Mouse (Mus musculus): Measurements from ENCODE around the gene Soat2. TPM values are rescaled to one million over a fixed set of nuclear protein-coding genes. Genes with fewer than 3 reads are reported as not detected.

The Soat2 gene
- polyA plus RNA-seq, 1 experiment from 2014 or later = 0.08 TPM

DNA sequence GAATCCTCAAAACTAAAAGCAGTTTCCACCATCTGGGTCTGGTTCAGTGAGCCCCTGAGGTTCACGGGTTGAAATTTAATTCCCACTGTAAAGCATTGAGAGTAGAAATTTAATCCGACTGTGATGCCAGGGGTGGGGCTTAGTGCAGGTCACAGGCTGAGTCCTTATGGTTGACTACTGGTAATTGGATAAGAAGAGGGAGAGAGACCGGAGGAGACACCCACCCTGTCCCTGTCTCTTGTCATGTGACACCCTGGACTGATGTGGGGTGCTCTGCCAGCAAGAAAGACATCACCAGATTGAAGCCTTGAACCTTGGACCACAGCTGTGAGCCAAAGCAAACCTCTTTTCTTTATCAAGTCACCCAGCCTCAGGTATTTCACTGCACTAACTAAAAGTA is 32.8 kb downstream of the Soat2 start:
- Histone ChIP-seq H3K4me2 (no peak overlapping the region), H3K36me3 (replicated peaks) (peaks cover 11% of the 10 kb centered on the region), H3K27ac (no peak overlapping the region), H3K9me3 (no peaks in the 10 kb centered on the region), H3K4me1 (no peaks in the 10 kb centered on the region), H3K27me3 (no peaks in the 10 kb centered on the region), H3K4me3 (replicated peaks) (no peak overlapping the region), H3K9ac (no peak overlapping the region)
- 79% methylated on average over 3 of the region's 3 CpGs for WGBS
- ATAC-seq (ENCODE audit: low FRiP score) = no peak

DNA sequence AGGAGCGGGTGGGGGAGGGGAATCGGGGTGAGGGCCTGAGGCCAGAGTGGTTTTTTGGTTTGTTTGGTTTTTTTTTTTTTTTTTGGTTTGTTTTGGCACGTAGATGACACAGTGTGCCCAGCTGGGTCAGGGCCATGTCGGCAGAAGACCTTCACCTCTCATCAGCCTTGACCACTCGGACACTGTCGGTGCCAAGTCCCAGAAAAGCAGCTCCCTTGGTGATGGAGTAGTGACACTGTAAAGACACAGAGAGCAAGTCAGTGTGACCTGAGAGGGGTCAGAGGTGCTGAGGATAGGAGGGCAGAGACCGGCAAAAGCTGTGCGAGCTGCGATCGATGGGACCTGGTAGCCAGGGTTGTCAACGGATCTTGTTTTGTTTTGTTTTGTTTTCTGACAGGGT is 35.9 kb downstream of the Soat2 start:
- Histone ChIP-seq H3K4me1 (no peaks in the 10 kb centered on the region), H3K27ac (no peak overlapping the region), H3K4me2 (no peak overlapping the region), H3K9ac (no peak overlapping the region), H3K4me3 (replicated peaks) (no peak overlapping the region), H3K36me3 (replicated peaks) (peaks cover 11% of the 10 kb centered on the region), H3K27me3 (no peaks in the 10 kb centered on the region), H3K9me3 (no peaks in the 10 kb centered on the region)
- no peak for ATAC-seq (ENCODE audit: low FRiP score)
- 85% methylated on average over 11 of the region's 11 CpGs for WGBS

DNA sequence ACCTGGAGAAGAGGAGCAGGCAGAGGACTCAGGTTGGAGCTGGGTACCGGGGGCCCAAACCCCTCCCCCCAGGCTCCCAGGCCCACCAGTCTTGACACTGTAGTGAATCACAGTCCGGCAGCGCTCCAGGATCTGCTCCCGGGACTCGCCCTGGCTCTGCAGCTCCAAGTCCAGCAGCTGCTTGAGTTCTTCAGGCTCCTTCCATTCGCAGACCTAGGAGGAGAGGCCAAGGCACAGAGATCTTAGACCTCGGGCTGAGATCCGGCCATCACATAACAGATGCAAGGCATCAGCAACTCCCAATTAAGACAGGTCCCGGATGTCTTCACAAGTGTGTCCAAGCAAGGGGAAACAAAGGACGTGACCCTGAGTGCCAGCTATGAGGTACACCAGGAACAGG is 37.8 kb downstream of the Soat2 start:
- H3K9me3 ChIP-seq = no peaks in the 10 kb centered on the region
- no peak overlapping the region for H3K27ac ChIP-seq
- no peak for ATAC-seq (ENCODE audit: low FRiP score)
- H3K9ac ChIP-seq = no peak overlapping the region
- H3K27me3 ChIP-seq = no peaks in the 10 kb centered on the region
- no peak overlapping the region for H3K4me2 ChIP-seq
- no peak overlapping the region for H3K4me3 ChIP-seq (replicated peaks)
- peaks cover 11% of the 10 kb centered on the region for H3K36me3 ChIP-seq (replicated peaks)
- H3K4me1 ChIP-seq = no peaks in the 10 kb centered on the region
- WGBS = 92% methylated on average over 10 of the region's 10 CpGs

DNA sequence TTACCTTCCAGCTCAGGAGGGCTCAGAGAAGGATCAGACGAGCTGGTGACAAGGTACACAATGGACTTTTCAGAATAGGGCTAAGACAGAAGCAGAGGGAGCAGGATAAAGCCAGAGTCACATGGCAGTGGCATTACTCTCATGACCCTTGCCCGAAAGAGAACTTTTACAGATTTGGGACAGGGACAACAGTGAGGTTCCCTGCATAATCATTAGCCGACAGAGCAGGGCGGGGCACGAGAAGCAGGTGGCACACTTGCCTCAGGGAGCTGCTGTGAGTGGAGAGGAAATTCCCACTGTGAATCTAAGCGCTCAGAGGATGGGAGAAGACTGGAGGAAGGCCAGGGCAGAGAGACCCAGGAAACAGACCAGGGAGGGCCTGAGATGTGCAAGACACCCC is 38.6 kb downstream of the Soat2 start:
- no peak overlapping the region for H3K27ac ChIP-seq
- no peak overlapping the region for H3K4me2 ChIP-seq
- H3K4me3 ChIP-seq (replicated peaks) = no peak overlapping the region
- H3K27me3 ChIP-seq = no peaks in the 10 kb centered on the region
- H3K9me3 ChIP-seq = no peaks in the 10 kb centered on the region
- H3K4me1 ChIP-seq = no peaks in the 10 kb centered on the region
- peaks cover 9% of the 10 kb centered on the region for H3K36me3 ChIP-seq (replicated peaks)
- WGBS = 57% methylated on average over 6 of the region's 6 CpGs
- no peak overlapping the region for H3K9ac ChIP-seq
- ATAC-seq (ENCODE audit: low FRiP score) = no peak

DNA sequence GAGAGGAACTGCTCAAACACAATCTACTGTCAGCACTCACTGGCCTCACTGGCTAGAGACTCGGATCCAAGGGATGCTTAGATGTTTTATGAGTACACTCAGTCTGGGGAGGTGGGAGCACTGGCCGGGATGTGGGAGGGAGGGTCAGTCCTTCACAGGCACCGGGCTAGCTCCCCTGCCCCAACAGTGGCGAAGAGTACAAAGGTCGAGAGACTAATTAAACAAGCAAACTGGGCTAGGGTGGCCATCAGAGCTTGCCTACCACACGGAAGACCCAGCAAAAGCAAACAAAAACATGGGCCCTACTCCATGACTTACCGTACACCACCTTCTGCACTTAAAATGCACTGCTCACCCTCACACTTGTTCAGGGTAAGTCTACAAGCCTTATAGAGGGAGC is 41.4 kb downstream of the Soat2 start:
- Histone ChIP-seq H3K4me3 (replicated peaks) (no peak overlapping the region), H3K36me3 (replicated peaks) (no peaks in the 10 kb centered on the region), H3K4me1 (no peaks in the 10 kb centered on the region), H3K4me2 (no peak overlapping the region), H3K27me3 (no peaks in the 10 kb centered on the region), H3K9ac (no peak overlapping the region), H3K27ac (no peak overlapping the region), H3K9me3 (no peaks in the 10 kb centered on the region)
- ATAC-seq (ENCODE audit: low FRiP score) = no peak
- WGBS = 76% methylated on average over 7 of the region's 7 CpGs

DNA sequence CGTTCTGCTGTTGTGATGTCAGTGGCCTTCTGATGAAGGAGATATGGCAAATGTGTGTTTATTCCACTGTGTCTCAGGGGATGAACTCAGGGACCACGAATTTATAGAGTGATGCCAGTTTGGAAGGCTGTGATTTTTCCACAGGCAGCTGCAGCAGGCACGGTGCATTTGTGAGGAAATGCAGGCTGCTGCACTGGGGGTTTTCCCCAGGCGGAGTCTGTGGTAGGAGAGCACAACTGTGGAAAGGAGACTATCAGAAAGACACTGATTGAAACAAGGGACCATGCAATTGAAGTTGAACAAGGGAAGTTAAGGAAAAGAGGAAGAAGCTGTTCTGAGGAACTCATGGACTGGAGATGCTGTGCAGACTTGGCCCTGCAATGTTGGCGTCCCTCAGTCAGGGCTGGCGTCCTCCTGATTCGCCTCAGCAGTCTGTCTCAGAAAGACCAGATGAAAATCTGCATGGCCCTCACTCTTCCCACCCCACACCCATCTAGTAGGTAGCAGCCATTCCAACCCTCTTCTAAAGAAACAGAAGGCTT is 42.0 kb downstream of the Soat2 start:
- no peak overlapping the region for H3K9ac ChIP-seq
- no peak overlapping the region for H3K27ac ChIP-seq
- no peak overlapping the region for H3K4me3 ChIP-seq (replicated peaks)
- H3K4me1 ChIP-seq = no peaks in the 10 kb centered on the region
- no peak for ATAC-seq (ENCODE audit: low FRiP score)
- WGBS = 83% methylated on average over 7 of the region's 7 CpGs
- H3K4me2 ChIP-seq = no peak overlapping the region
- no peaks in the 10 kb centered on the region for H3K27me3 ChIP-seq
- no peaks in the 10 kb centered on the region for H3K36me3 ChIP-seq (replicated peaks)
- H3K9me3 ChIP-seq = no peaks in the 10 kb centered on the region

DNA sequence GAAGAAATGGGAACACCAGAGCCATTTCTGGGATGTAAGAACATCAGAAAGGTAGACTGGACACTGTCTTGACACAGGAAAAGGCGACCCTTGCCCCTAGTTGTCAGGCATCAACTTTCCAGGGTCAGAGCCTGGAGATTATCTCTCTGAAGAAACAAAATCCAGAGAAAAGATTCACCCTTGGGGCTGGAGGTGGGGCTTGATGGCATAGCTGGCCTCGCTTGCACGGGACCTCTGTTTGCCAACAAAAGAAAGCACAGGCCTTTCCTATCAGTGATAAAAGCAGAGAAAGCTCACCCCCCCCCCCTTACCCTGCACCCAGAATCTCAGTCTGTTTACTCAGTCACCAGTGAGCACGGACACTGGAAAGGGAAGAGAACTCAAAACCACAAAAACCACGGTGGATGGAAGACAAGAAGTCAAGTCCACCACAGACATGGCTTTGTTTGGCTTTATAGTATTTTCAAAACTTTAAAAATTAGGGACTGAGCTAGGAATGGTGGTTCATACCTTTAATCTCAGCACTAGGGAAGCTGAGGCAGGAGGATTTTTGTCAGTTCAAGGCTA is 42.6 kb downstream of the Soat2 start:
- Histone ChIP-seq H3K4me3 (replicated peaks) (no peak overlapping the region), H3K9ac (no peak overlapping the region), H3K4me1 (no peaks in the 10 kb centered on the region), H3K27me3 (no peaks in the 10 kb centered on the region), H3K27ac (no peak overlapping the region), H3K9me3 (no peaks in the 10 kb centered on the region), H3K36me3 (replicated peaks) (no peaks in the 10 kb centered on the region), H3K4me2 (no peak overlapping the region)
- 74% methylated on average over 5 of the region's 5 CpGs for WGBS
- no peak for ATAC-seq (ENCODE audit: low FRiP score)

DNA sequence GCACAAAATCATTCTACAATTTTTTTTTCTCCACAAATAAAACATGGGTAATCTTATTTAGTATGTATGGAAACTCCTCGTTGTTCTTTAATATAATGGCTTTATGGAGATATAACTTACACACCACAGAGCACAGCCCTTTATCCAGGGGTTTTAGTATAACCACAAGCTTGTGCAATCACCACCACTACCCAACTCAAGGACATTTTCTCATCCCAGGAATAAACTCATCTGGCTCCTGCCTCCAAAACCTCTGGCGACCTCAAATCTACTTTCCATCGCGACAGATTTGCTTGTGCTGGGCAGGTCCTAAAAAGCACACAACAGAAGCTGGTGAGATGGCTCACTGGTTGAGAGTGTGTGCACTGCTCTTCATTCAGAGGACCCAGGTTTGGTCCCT is 43.3 kb downstream of the Soat2 start:
- WGBS = 86% methylated on average over 4 of the region's 4 CpGs
- ATAC-seq (ENCODE audit: low FRiP score) = no peak
- no peak overlapping the region for H3K4me3 ChIP-seq (replicated peaks)
- no peak overlapping the region for H3K9ac ChIP-seq
- no peaks in the 10 kb centered on the region for H3K36me3 ChIP-seq (replicated peaks)
- no peak overlapping the region for H3K4me2 ChIP-seq
- H3K27ac ChIP-seq = no peak overlapping the region
- H3K4me1 ChIP-seq = no peaks in the 10 kb centered on the region
- no peaks in the 10 kb centered on the region for H3K9me3 ChIP-seq
- H3K27me3 ChIP-seq = no peaks in the 10 kb centered on the region

DNA sequence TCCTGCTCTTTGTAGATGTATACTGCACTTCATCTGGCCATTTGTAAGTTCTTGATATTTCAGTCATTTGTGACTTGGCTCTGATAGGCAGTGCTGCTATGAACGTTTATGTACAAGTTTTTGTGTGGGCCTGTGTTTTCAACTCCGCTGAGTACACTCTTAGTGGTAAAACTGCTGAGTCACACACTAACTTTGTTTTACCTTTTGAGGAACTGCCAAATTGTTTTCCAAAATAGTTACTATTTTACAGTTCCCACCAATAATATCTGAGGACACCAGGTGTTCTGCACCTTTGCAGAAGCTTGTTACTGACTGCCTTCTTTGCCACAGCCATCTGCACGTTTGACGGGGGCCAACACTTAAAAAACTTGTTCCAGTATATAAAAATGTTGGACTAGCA is 44.1 kb downstream of the Soat2 start:
- H3K36me3 ChIP-seq (replicated peaks) = no peaks in the 10 kb centered on the region
- H3K27ac ChIP-seq = no peak overlapping the region
- no peak overlapping the region for H3K4me2 ChIP-seq
- 88% methylated on average over 4 of the region's 4 CpGs for WGBS
- no peaks in the 10 kb centered on the region for H3K27me3 ChIP-seq
- H3K9me3 ChIP-seq = no peaks in the 10 kb centered on the region
- H3K4me3 ChIP-seq (replicated peaks) = no peak overlapping the region
- ATAC-seq (ENCODE audit: low FRiP score) = no peak
- H3K9ac ChIP-seq = no peak overlapping the region
- H3K4me1 ChIP-seq = no peaks in the 10 kb centered on the region

DNA sequence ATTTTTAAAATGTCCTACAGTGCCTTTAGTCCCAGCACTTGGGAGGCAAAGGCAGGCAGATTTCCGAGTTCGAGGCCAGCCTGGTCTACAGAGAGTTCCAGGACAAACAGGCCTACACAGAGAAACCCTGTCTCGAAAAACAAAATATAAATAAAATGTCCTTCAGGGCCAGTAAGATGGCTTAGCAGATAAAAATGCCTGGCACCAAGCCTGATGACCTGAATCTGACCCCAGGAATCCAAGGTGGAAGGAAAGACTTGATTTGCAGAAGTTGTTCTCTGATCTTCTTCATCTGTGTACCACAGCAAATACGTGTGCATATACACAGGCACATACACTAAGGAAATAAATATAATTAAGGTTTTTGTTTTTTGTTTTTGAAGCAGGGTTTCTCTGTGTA is 45.0 kb downstream of the Soat2 start:
- no peak for ATAC-seq (ENCODE audit: low FRiP score)
- 83% methylated on average over 4 of the region's 4 CpGs for WGBS
- Histone ChIP-seq H3K9ac (no peak overlapping the region), H3K9me3 (no peaks in the 10 kb centered on the region), H3K4me1 (no peaks in the 10 kb centered on the region), H3K4me3 (replicated peaks) (no peak overlapping the region), H3K27ac (no peak overlapping the region), H3K27me3 (no peaks in the 10 kb centered on the region), H3K36me3 (replicated peaks) (no peaks in the 10 kb centered on the region), H3K4me2 (no peak overlapping the region)

DNA sequence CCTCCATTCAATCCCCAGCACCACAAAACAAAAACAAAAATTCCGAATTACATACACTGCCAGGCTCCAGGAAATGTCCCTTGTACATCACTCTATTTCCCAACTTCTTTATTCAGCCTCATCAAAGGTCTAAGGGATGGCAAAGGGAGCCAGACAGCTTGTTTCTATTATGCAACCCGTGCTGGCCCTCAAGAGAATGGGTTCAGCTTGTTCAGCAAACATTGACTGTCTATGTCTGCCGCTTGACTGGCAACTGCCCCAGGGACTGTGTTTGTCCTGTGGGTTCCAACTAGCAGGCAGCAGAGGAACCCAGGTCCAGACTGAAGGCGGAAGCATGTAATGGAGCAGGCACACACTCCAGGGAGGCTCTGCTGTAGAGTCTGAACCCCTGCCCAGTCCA is 48.5 kb downstream of the Soat2 start:
- Histone ChIP-seq H3K4me1 (peaks cover 7% of the 10 kb centered on the region), H3K36me3 (replicated peaks) (no peaks in the 10 kb centered on the region), H3K9ac (no peak overlapping the region), H3K27me3 (no peaks in the 10 kb centered on the region), H3K4me3 (replicated peaks) (no peak overlapping the region), H3K4me2 (no peak overlapping the region), H3K27ac (no peak overlapping the region), H3K9me3 (no peaks in the 10 kb centered on the region)
- no peak for ATAC-seq (ENCODE audit: low FRiP score)
- 88% methylated on average over 4 of the region's 4 CpGs for whole genome bisulfite sequencing

DNA sequence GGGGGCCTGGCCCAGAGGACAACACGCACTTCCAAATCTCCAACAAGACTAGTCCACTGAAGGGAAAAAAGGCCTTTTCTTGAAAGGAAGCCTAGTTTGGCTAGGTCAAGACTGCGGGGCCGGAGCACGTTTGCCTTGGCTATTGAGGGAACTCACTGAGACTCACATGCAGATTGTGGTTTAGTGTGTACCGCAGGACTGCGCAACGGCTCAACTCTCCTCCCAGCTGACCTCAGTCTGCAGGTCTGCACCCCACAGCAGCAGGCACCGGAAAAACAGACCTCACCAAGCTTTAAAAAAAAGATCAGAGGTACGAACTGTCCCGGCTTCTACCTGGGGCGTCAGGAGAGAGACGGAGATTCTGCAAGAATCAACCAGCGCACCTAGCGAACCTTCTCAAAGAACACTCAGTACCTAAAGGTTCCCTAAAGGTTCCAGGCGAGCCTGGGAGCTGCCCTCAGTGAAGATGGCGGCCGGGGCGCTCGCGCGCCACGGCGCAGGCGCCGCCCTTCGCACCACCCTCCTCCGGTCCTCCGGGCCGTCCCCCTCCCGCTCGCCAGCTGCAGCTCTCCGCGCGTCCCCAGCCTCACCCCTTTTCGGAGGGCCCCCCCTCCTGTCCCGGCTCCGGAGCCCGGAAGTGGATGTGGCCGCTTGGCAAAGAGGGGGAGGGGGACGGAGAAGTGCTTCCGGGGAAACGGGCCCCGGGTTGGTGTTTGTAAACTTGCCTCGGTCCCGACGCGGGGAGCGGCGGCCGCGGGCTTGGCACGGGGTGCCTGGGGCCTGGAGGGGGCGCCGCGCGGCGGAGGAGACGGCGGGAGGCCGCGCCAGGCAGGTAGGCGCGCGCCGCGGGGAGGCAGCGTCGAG is 52.9 kb downstream of the Soat2 start, which contains the start of gene Zfp740:
Zfp740 (plus strand) TSS at position 279 of the 864 bp plus-strand sequence.
- peak; percentile 97 for ATAC-seq (ENCODE audit: low FRiP score)
- peak within 1 kb of the TSS; percentile 85 for H3K4me3 ChIP-seq (replicated peaks)
- H3K4me2 ChIP-seq = peak within 1 kb of the TSS; percentile 77
- WGBS = under 1% methylated on average over 66 of the region's 68 CpGs
- no peaks in the 10 kb centered on the region for H3K27me3 ChIP-seq
- H3K9ac ChIP-seq = peak within 1 kb of the TSS; percentile 92
- H3K36me3 ChIP-seq (replicated peaks) = peaks cover 26% of the 10 kb centered on the region
- H3K9me3 ChIP-seq = no peaks in the 10 kb centered on the region
- peaks cover 40% of the 10 kb centered on the region for H3K4me1 ChIP-seq
- peak within 1 kb of the TSS; percentile 99 for H3K27ac ChIP-seq

Data from forebrain, embryonic 12.5 days (tissue).